Mouse (Mus musculus): ENCODE measurements around the gene Suclg2. TPM values are rescaled to one million over a fixed set of nuclear protein-coding genes. Genes with fewer than 3 reads are reported as not detected.
A peak's percentile ranks its signal among the peaks of the same experiment; 100 is the strongest.

The Suclg2 gene
- polyA plus RNA-seq, 1 experiment: 126 TPM

- Histone ChIP-seq H3K4me1 (ENCODE audit: control insufficient read depth, insufficient read depth, low read length) (peaks cover 6% of the 10 kb centered on the region; the same call in 1 of the 2 replicates), H3K27ac (ENCODE audit: insufficient read depth, low read depth, low read length) (no peak overlapping the region), H3K36me3 (ENCODE audit: control insufficient read depth, insufficient read depth, low read length) (no peaks in the 10 kb centered on the region), H3K27me3 (replicated peaks; ENCODE audit: control insufficient read depth, insufficient read depth, low read length) (no peaks in the 10 kb centered on the region), H3K4me3 (ENCODE audit: insufficient read depth, low read depth, low read length) (no peak overlapping the region)
- no peak for DNase-seq
- TF ChIP-seq POLR2A (IDR thresholded peaks at IDR 0.05; ENCODE audit: low read depth, low read length) (no peak), CTCF (conservative IDR thresholded peaks at IDR 0.05; ENCODE audit: insufficient read depth, insufficient read length, low read depth, low read length) (no peak)
- WGBS: 90% methylated on average over 6 of the region's 6 CpGs
Observed at GRCm38 (mm10) chr6:95485791-95486190, 232.8 kb downstream of the Suclg2 start.

GRCm38 (mm10) chr6:95484183-95484818 is 234.3 kb downstream of the Suclg2 start:
- DNase-seq: peak; percentile 50
- WGBS: 58% methylated on average over 7 of the region's 7 CpGs
- TF ChIP-seq POLR2A (IDR thresholded peaks at IDR 0.05; ENCODE audit: low read depth, low read length): no peak
- peak; percentile 49 for TF ChIP-seq CTCF (conservative IDR thresholded peaks at IDR 0.05; ENCODE audit: insufficient read depth, insufficient read length, low read depth, low read length)
- Histone ChIP-seq H3K4me3 (ENCODE audit: insufficient read depth, low read depth, low read length) (no peak overlapping the region), H3K27ac (ENCODE audit: insufficient read depth, low read depth, low read length) (no peak overlapping the region), H3K36me3 (ENCODE audit: control insufficient read depth, insufficient read depth, low read length) (no peaks in the 10 kb centered on the region), H3K4me1 (ENCODE audit: control insufficient read depth, insufficient read depth, low read length) (peaks cover 6% of the 10 kb centered on the region; the same call in 1 of the 2 replicates), H3K27me3 (replicated peaks; ENCODE audit: control insufficient read depth, insufficient read depth, low read length) (no peaks in the 10 kb centered on the region)

GRCm38 (mm10) chr6:95483686-95484085 is 234.9 kb downstream of the Suclg2 start:
- no peak overlapping the region for H3K27ac ChIP-seq (ENCODE audit: insufficient read depth, low read depth, low read length)
- H3K36me3 ChIP-seq (ENCODE audit: control insufficient read depth, insufficient read depth, low read length): no peaks in the 10 kb centered on the region
- DNase-seq: no peak
- H3K4me1 ChIP-seq (ENCODE audit: control insufficient read depth, insufficient read depth, low read length): peaks cover 6% of the 10 kb centered on the region; the same call in 1 of the 2 replicates
- H3K27me3 ChIP-seq (replicated peaks; ENCODE audit: control insufficient read depth, insufficient read depth, low read length): no peaks in the 10 kb centered on the region
- WGBS: 93% methylated on average over 4 of the region's 4 CpGs
- no peak for TF ChIP-seq POLR2A (IDR thresholded peaks at IDR 0.05; ENCODE audit: low read depth, low read length)
- no peak for TF ChIP-seq CTCF (conservative IDR thresholded peaks at IDR 0.05; ENCODE audit: insufficient read depth, insufficient read length, low read depth, low read length)
- H3K4me3 ChIP-seq (ENCODE audit: insufficient read depth, low read depth, low read length): no peak overlapping the region

- Histone ChIP-seq H3K36me3 (ENCODE audit: control insufficient read depth, insufficient read depth, low read length) (no peaks in the 10 kb centered on the region), H3K4me1 (ENCODE audit: control insufficient read depth, insufficient read depth, low read length) (peaks cover 6% of the 10 kb centered on the region; the same call in 1 of the 2 replicates), H3K4me3 (ENCODE audit: insufficient read depth, low read depth, low read length) (no peak overlapping the region), H3K27ac (ENCODE audit: insufficient read depth, low read depth, low read length) (no peak overlapping the region), H3K27me3 (replicated peaks; ENCODE audit: control insufficient read depth, insufficient read depth, low read length) (no peaks in the 10 kb centered on the region)
- TF ChIP-seq CTCF (conservative IDR thresholded peaks at IDR 0.05; ENCODE audit: insufficient read depth, insufficient read length, low read depth, low read length): no peak
- no peak for TF ChIP-seq POLR2A (IDR thresholded peaks at IDR 0.05; ENCODE audit: low read depth, low read length)
- peak; percentile 65 for DNase-seq
- 60% methylated on average over 6 of the region's 6 CpGs for WGBS
Observed at GRCm38 (mm10) chr6:95483127-95483526, 235.5 kb downstream of the Suclg2 start.

GRCm38 (mm10) chr6:95479801-95480200 is 238.8 kb downstream of the Suclg2 start:
- H3K36me3 ChIP-seq (ENCODE audit: control insufficient read depth, insufficient read depth, low read length): no peaks in the 10 kb centered on the region

GRCm38 (mm10) chr6:95469521-95469920 is 249.1 kb downstream of the Suclg2 start:
- Histone ChIP-seq H3K4me1 (ENCODE audit: control insufficient read depth, insufficient read depth, low read length) (no peaks in the 10 kb centered on the region), H3K27me3 (replicated peaks; ENCODE audit: control insufficient read depth, insufficient read depth, low read length) (no peaks in the 10 kb centered on the region), H3K27ac (ENCODE audit: insufficient read depth, low read depth, low read length) (no peak overlapping the region), H3K36me3 (ENCODE audit: control insufficient read depth, insufficient read depth, low read length) (no peaks in the 10 kb centered on the region), H3K4me3 (ENCODE audit: insufficient read depth, low read depth, low read length) (no peak overlapping the region)
- TF ChIP-seq CTCF (conservative IDR thresholded peaks at IDR 0.05; ENCODE audit: insufficient read depth, insufficient read length, low read depth, low read length): no peak
- no peak for TF ChIP-seq POLR2A (IDR thresholded peaks at IDR 0.05; ENCODE audit: low read depth, low read length)
- WGBS: 74% methylated on average over 7 of the region's 7 CpGs
- no peak for DNase-seq

More at GRCm38 (mm10) chr6:95479801-95480200, 238.8 kb downstream of the Suclg2 start:
- Histone ChIP-seq H3K27ac (ENCODE audit: insufficient read depth, low read depth, low read length) (no peak overlapping the region), H3K27me3 (replicated peaks; ENCODE audit: control insufficient read depth, insufficient read depth, low read length) (no peaks in the 10 kb centered on the region), H3K4me3 (ENCODE audit: insufficient read depth, low read depth, low read length) (no peak overlapping the region), H3K4me1 (ENCODE audit: control insufficient read depth, insufficient read depth, low read length) (peaks cover 6% of the 10 kb centered on the region; the same call in 1 of the 2 replicates)
- TF ChIP-seq CTCF (conservative IDR thresholded peaks at IDR 0.05; ENCODE audit: insufficient read depth, insufficient read length, low read depth, low read length) (no peak), POLR2A (IDR thresholded peaks at IDR 0.05; ENCODE audit: low read depth, low read length) (no peak)
- DNase-seq: no peak
- WGBS: 98% methylated on average over 6 of the region's 6 CpGs

- no peak overlapping the region for H3K4me3 ChIP-seq (ENCODE audit: insufficient read depth, low read depth, low read length)
- H3K27me3 ChIP-seq (replicated peaks; ENCODE audit: control insufficient read depth, insufficient read depth, low read length): no peaks in the 10 kb centered on the region
- no peak overlapping the region for H3K27ac ChIP-seq (ENCODE audit: insufficient read depth, low read depth, low read length)
- no peak for DNase-seq
- WGBS: 66% methylated on average over 4 of the region's 4 CpGs
- no peaks in the 10 kb centered on the region for H3K4me1 ChIP-seq (ENCODE audit: control insufficient read depth, insufficient read depth, low read length)
- H3K36me3 ChIP-seq (ENCODE audit: control insufficient read depth, insufficient read depth, low read length): no peaks in the 10 kb centered on the region
- no peak for TF ChIP-seq POLR2A (IDR thresholded peaks at IDR 0.05; ENCODE audit: low read depth, low read length)
- no peak for TF ChIP-seq CTCF (conservative IDR thresholded peaks at IDR 0.05; ENCODE audit: insufficient read depth, insufficient read length, low read depth, low read length)
Observed at GRCm38 (mm10) chr6:95465322-95465721, 253.3 kb downstream of the Suclg2 start.

Data from kidney, adult 2 months (tissue).